Mouse (Mus musculus): ENCODE measurements around the gene Gm4767.
A peak's percentile ranks its signal among the peaks of the same experiment; 100 is the strongest.
"Not testable (repeated sequence)": the region's sequence is repeated elsewhere in the genome, so short reads cannot be mapped to it uniquely, and the experiment has no call there.

Gene Gm4767

DNA sequence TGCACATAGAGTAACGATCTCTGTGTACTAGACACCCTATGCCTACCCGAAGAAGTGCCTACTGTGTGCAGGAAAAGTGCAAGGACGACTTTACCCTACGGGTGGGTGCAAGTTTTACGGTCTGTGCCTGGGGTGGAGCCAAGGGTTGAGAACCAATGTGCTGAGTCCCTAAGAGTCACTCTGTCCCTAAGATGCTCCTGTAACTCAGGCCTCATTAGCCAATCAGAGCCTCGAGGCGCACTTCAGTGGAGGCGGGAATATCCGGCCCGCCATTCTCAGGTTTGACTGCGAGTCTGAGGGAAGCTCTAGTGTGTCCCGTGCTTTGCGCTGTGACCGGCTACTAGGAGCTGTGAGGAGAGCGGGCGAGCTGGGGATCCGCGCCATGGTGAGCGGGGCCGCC lies at the start of gene Gm4767:
Gene Gm4767 (plus strand): TSS at position 288 of the 400 bp plus-strand sequence.
- not testable (repeated sequence) for DNase-seq

DNA sequence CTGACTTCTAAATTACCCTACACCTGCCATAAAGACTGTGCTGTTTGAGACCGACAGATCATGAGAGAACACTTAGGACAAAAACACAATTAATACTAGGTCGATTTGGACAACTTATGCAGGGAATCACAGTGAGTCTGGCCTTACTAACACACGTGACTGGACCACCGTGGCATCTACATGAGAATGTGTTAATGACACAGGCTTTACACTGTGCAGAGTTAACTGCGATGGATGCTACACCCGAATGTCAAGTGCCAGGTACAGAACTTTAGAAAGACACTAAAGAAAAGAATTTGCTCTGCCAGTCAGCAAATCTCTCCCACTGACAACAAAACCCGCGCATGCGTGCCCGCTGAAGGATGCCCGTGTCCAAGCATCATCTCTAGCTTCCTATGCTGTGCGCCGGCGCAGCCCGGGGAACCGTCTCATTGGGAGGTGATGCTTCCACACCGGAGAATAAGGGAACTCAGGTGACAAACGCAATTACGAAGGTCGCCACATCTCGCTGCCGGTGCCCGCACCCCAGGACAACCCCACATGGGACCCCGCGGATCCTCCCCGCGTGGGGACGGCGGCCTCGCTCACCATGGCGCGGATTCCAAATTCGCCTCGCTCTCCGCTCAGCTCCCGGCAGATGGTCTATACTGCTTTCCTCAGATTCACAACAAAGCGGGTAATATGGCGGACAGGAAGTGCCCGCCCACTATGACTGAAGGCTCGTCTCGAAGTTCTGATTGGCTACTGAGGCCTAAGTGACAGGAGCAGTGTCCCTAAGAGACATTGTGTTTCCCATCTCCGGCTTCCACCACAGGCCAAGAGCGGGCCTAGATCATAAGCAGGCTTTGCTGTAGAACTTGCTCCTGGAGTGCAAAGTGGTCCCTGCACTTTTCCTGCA lies 41.2 kb upstream of the Gm4767 start, which contains the start of gene Gm3055:
Gene Gm3055 (minus strand): TSS at position 656 of the 898 bp plus-strand sequence.
- DNase-seq = not testable (repeated sequence)

DNA sequence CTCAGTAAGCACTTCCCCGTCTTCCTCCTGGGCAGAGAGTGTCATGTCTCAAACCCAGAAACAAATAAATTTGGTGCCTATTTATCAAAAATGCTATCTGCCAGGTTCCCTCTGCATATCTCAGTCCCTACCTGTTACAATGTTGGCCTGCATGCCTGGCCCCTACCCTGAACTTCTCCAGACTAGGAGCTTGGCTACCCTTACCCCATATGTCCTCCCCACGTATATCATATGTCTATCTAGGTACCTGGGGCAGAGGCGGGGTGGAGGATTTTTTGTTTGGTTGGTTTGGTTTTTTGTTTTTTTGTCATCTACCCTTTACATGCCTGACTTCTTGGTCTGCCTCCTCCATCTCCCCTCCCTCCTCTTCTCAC lies 40.6 kb upstream of the Gm4767 start:
- DNase-seq = not testable (repeated sequence)

DNA sequence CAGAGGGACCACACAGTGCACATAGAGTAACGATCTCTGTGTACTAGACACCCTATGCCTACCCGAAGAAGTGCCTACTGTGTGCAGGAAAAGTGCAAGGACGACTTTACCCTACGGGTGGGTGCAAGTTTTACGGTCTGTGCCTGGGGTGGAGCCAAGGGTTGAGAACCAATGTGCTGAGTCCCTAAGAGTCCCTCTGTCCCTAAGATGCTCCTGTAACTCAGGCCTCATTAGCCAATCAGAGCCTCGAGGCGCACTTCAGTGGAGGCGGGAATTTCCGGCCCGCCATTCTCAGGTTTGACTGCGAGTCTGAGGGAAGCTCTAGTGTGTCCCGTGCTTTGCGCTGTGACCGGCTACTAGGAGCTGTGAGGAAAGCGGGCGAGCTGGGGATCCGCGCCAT lies 34.2 kb downstream of the Gm4767 start:
- DNase-seq = not testable (repeated sequence)

DNA sequence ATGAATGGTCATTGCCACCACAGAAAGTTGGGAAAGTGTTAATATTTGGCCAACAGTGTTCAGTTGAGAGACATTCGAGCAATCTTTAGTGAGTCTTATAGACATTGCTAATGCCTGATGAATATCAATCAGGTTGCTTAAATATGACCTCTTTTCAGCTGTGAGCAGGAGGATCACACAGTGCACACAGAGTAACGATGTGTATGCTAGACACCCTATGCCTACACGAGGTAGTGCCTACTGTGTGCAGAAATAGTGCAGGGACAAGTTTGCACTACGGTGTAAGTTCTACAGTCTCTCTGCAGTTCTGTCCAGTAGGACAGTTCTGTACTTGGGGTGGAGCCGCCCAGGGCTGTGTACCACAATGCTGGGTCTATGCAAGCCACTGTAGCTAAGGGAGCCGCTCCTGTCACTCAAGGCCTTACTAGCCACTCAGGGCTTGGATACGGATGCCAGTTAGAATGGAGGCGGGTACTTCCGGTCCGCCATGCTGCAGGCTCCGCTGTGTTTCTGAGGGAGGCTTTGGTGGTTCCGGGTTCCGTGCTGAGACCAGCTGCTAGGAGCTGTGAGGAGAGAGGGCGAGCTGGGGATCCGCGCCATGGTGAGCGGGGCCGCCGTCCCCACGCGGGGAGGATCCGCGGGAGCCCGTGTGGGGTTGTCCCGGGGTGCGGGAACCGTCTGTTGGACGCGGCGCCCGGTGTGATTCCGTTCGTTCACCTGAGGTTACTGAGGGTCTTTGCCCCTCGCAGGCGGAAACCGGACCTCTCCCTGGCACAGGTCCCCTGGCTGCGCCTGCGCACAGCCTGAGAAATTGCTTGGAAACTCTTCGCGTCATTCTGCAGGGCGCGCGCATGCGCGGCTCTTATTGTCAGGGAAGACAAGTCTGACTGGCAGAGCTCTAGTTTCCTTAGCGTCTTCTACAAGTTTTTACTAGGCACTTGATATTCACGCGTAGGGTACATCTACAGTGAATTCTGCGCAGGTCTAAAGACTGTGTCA lies 51.7 kb downstream of the Gm4767 start, which contains the start of gene Gm32687:
Gene Gm32687 (plus strand): TSS at position 526 of the 999 bp plus-strand sequence.
- peak; percentile 2 to 10 for DNase-seq

All from B cell, adult 2 months (primary cell).